Mouse (Mus musculus): ENCODE measurements around the gene 4921539E11Rik.

- no peak for TF ChIP-seq GATA1 (IDR thresholded peaks at IDR 0.05; ENCODE audit: low read length)
- no peak for TF ChIP-seq TAL1 (IDR thresholded peaks at IDR 0.05; ENCODE audit: low read length)
Observed at GRCm38 (mm10) chr4:103253846-103254245, 36.8 kb downstream of the 4921539E11Rik start.
